Mouse (Mus musculus) forebrain, postnatal 0 days (tissue): ENCODE data around the gene Shprh. TPM values are rescaled to one million over a fixed set of nuclear protein-coding genes. Genes with fewer than 3 reads are reported as not detected.
"Not testable (repeated sequence)": the region's sequence is repeated elsewhere in the genome, so short reads cannot be mapped to it uniquely, and the experiment has no call there.

ENCODE experiments used
- ATAC-seq: fragments of 200-750 bp; cut with Nextera tagmentation; 2 replicates; pipeline ENCODE4 v1.8.0; 2017; ENCODE audit warnings: mild to moderate bottlenecking, moderate library complexity
- DNase-seq: peaks from one replicate; pipeline ENCODE4 v3.0.0-alpha.2; 2015
- H3K27ac ChIP-seq: fragments of 300-500 bp; sonication (generic); 2 replicates; pipeline ENCODE4 v1.5.1; 2014; ENCODE audit warnings: low read depth, mild to moderate bottlenecking, antibody characterized with exemption, low read length, moderate library complexity, mixed read lengths
- H3K27me3 ChIP-seq: fragments of 300-500 bp; sonication (generic); 2 replicates; pipeline ENCODE4 v1.6.1; 2014; ENCODE audit warnings: mild to moderate bottlenecking, low read length, mixed read lengths; ENCODE audit not compliant: insufficient read depth
- H3K36me3 ChIP-seq: fragments of 300-500 bp; sonication (generic); 2 replicates; pipeline ENCODE4 v1.6.1; 2014; ENCODE audit warnings: mild to moderate bottlenecking, moderate library complexity; ENCODE audit not compliant: insufficient read depth
- H3K4me1 ChIP-seq: fragments of 300-500 bp; sonication (generic); 2 replicates; pipeline ENCODE4 v1.6.1; 2014; ENCODE audit warnings: antibody characterized with exemption; ENCODE audit not compliant: insufficient read depth
- H3K4me2 ChIP-seq: fragments of 300-500 bp; sonication (generic); 2 replicates; pipeline ENCODE4 v1.6.1; 2014; ENCODE audit warnings: low read depth, mild to moderate bottlenecking, moderate library complexity
- H3K4me3 ChIP-seq: fragments of 300-500 bp; sonication (generic); 2 replicates; pipeline ENCODE4 v1.5.1; 2014; ENCODE audit warnings: low read depth, low read length, mixed read lengths
- H3K9ac ChIP-seq: fragments of 300-500 bp; sonication (generic); 2 replicates; pipeline ENCODE4 v1.6.1; 2014; ENCODE audit warnings: mild to moderate bottlenecking
- H3K9me3 ChIP-seq: fragments of 300-500 bp; sonication (generic); 2 replicates; pipeline ENCODE4 v1.6.1; 2016; ENCODE audit warnings: low read length
- CTCF ChIP-seq: sonication (generic); IDR thresholded peaks from 2 replicates; pipeline ENCODE4 v1.5.1; 2016; ENCODE audit warnings: antibody characterized with exemption, control low read depth, low read depth
- whole genome bisulfite sequencing: fragments of 180-500 bp; shearing (Covaris S2); extraction: QIAGEN DNeasy Blood & Tissue Kit; methylation state at CpG from one replicate; pipeline ENCODE4 v1.1.7; 2014; 5-methylcytosine and 5-hydroxymethylcytosine counted together
- polyA plus RNA-seq: library from polyadenylated mRNA; unstranded; fragments of >200 nt; fragmentation: Nextera tagmentation; extraction: Ambion mirVana; gene quantifications from 2 replicates; pipeline ENCODE4 v1.2.1, GENCODE M21; 2015
- total RNA-seq: library from RNA; depleted of rRNA; stranded (reverse); fragments of >200 nt; gene quantifications from 2 replicates; pipeline ENCODE4 v1.2.3, GENCODE M21; 2014; rRNA removed

Gene Shprh
- total and polyA plus RNA-seq, 2 experiments from 2014 or later: 12.7 to 31.8 TPM

- DNase-seq (no peak), ATAC-seq (no peak)
- no peaks in the 10 kb centered on the region for H3K9me3 ChIP-seq
- H3K27ac ChIP-seq: no peak overlapping the region
- no peaks in the 10 kb centered on the region for H3K27me3 ChIP-seq
- 75% methylated on average over 3 of the region's 3 CpGs for WGBS
- no peak overlapping the region for H3K4me3 ChIP-seq
- no peaks in the 10 kb centered on the region for H3K36me3 ChIP-seq
- H3K4me2 ChIP-seq: no peak overlapping the region
- no peak overlapping the region for H3K9ac ChIP-seq
- H3K4me1 ChIP-seq: no peaks in the 10 kb centered on the region
- TF ChIP-seq CTCF: no peak
Measured at GRCm38 (mm10) chr10:11233208-11233607, 84.0 kb downstream of the Shprh start.

GRCm38 (mm10) chr10:11242988-11243387 lies 93.8 kb downstream of the Shprh start:
- H3K27me3 ChIP-seq: not testable (repeated sequence)

DNA sequence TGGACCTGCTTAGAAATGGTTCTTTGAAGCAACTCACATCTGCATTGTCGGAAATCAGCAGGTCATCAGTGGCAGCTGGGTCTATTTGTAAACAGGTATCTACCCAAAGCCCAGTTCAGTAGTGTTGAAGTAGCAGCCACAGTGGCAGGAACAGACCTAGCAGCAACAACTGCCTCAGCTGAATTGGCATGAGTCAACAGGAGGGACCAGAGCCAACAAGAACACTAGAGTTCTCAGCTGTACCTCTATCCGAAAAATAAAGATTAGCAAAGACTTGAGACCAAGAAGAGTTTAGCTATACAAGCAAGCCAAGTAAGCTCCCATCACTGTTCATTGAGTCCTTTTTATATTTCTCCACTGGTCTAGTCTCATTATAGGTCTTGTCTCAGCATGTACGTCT lies 99.0 kb downstream of the Shprh start:
- no peak overlapping the region for H3K4me2 ChIP-seq
- no peak for DNase-seq
- no peak overlapping the region for H3K4me3 ChIP-seq
- 71% methylated on average over 3 of the region's 3 CpGs for WGBS
- H3K9ac ChIP-seq: no peak overlapping the region
- no peak for TF ChIP-seq CTCF
- no peaks in the 10 kb centered on the region for H3K9me3 ChIP-seq
- H3K4me1 ChIP-seq: no peaks in the 10 kb centered on the region
- no peaks in the 10 kb centered on the region for H3K27me3 ChIP-seq
- H3K27ac ChIP-seq: no peak overlapping the region
- no peaks in the 10 kb centered on the region for H3K36me3 ChIP-seq
- ATAC-seq: no peak

More at GRCm38 (mm10) chr10:11242988-11243387, 93.8 kb downstream of the Shprh start:
- not testable (repeated sequence) for H3K9ac ChIP-seq, H3K4me1 ChIP-seq, DNase-seq, H3K27ac ChIP-seq, H3K4me3 ChIP-seq, H3K36me3 ChIP-seq, H3K9me3 ChIP-seq, ATAC-seq, H3K4me2 ChIP-seq
- WGBS: 81% methylated on average over 3 of the region's 3 CpGs

- no peak for ATAC-seq
- H3K9ac ChIP-seq: no peak overlapping the region
- H3K36me3 ChIP-seq: no peaks in the 10 kb centered on the region
- no peaks in the 10 kb centered on the region for H3K27me3 ChIP-seq
- WGBS: 25% methylated on average over 2 of the region's 2 CpGs
- TF ChIP-seq CTCF: no peak
- no peak overlapping the region for H3K4me3 ChIP-seq
- H3K4me2 ChIP-seq: no peak overlapping the region
- no peak for DNase-seq
- H3K27ac ChIP-seq: no peak overlapping the region
- no peaks in the 10 kb centered on the region for H3K4me1 ChIP-seq
- no peaks in the 10 kb centered on the region for H3K9me3 ChIP-seq
Measured at GRCm38 (mm10) chr10:11250247-11250997, 101.2 kb downstream of the Shprh start.

- 87% methylated on average over 4 of the region's 4 CpGs for WGBS
Measured at GRCm38 (mm10) chr10:11253581-11253980, 104.4 kb downstream of the Shprh start.

DNA sequence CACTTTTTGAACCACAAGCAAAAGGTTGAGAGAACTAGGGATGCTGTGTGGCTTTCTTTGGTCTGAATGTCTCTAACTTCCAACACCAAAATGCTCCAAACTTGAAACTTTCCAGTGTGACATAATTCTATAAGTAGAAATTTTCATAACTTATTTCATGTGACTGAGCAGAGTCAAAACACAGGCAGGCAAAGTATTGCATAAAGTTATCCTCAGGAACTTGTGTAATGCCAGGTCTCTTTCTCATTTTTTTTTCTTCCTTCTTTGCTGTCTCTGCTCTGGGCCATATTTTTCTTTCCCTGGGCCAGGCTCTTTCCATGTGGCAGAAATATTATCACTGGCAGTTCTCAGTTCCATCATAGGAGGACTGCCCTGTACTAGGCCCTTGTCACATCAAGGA lies 110.9 kb downstream of the Shprh start:
- Histone ChIP-seq H3K36me3 (no peaks in the 10 kb centered on the region), H3K4me3 (no peak overlapping the region), H3K9ac (no peak overlapping the region), H3K4me1 (no peaks in the 10 kb centered on the region), H3K27me3 (no peaks in the 10 kb centered on the region), H3K27ac (no peak overlapping the region), H3K4me2 (no peak overlapping the region), H3K9me3 (no peaks in the 10 kb centered on the region)
- no peak for DNase-seq
- ATAC-seq: no peak
- TF ChIP-seq CTCF: no peak

More at GRCm38 (mm10) chr10:11253581-11253980, 104.4 kb downstream of the Shprh start:
- not testable (repeated sequence) for DNase-seq, H3K4me1 ChIP-seq, H3K9ac ChIP-seq, H3K4me3 ChIP-seq, H3K9me3 ChIP-seq, H3K36me3 ChIP-seq, H3K27me3 ChIP-seq, ATAC-seq, H3K4me2 ChIP-seq, H3K27ac ChIP-seq

DNA sequence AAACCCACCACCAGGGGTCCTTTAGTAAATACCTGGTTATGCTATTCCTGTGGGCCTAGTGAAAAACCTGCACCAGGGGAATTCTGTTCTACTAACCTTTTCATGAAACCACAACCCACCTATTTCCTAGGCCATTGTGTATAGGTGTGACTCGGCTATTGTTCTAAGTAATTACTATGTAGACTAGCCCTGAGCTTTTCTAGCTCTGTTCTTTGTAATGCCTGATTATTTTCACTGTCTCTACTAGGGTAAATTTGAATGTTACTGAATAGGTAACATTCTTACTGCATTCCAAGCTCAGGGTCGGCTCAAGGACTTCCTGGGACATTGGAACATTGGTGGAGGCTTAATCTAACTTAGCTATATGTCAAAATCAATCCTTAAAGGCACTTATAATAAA lies 113.1 kb downstream of the Shprh start:
- not testable (repeated sequence) for H3K36me3 ChIP-seq, H3K9me3 ChIP-seq, H3K27ac ChIP-seq, H3K4me1 ChIP-seq, H3K27me3 ChIP-seq, H3K9ac ChIP-seq, DNase-seq, H3K4me3 ChIP-seq, ATAC-seq, H3K4me2 ChIP-seq
- WGBS: 80% methylated on average over 2 of the region's 2 CpGs

- not testable (repeated sequence) for H3K27ac ChIP-seq, H3K4me2 ChIP-seq, H3K9me3 ChIP-seq, H3K4me3 ChIP-seq, H3K27me3 ChIP-seq, H3K4me1 ChIP-seq, DNase-seq, H3K9ac ChIP-seq, H3K36me3 ChIP-seq, ATAC-seq
- WGBS: 85% methylated on average over 2 of the region's 2 CpGs
Measured at GRCm38 (mm10) chr10:11263795-11264194, 114.6 kb downstream of the Shprh start.

Other genes with a start within 250 kb of the Shprh start
- 13.8 and 21.1 TPM in 2 replicates for gene Grm1, start 67.1 kb upstream of the Shprh start, total RNA-seq
- gene Grm1, start 67.1 kb upstream of the Shprh start, polyA plus RNA-seq: 6.0 and 10.7 TPM in 2 replicates
- gene Fbxo30, start 131.9 kb downstream of the Shprh start, total RNA-seq: 9.3 and 12.8 TPM in 2 replicates
- gene Fbxo30, start 131.9 kb downstream of the Shprh start, polyA plus RNA-seq: 4.1 and 7.9 TPM in 2 replicates
- 25.5 and 35.7 TPM in 2 replicates for gene Epm2a, start 194.0 kb downstream of the Shprh start, total RNA-seq
- gene Epm2a, start 194.0 kb downstream of the Shprh start, polyA plus RNA-seq: 1.3 and 2.8 TPM in 2 replicates